Mouse (Mus musculus): Measurements from ENCODE around the gene Rasl10b.

Rasl10b gene

DNA sequence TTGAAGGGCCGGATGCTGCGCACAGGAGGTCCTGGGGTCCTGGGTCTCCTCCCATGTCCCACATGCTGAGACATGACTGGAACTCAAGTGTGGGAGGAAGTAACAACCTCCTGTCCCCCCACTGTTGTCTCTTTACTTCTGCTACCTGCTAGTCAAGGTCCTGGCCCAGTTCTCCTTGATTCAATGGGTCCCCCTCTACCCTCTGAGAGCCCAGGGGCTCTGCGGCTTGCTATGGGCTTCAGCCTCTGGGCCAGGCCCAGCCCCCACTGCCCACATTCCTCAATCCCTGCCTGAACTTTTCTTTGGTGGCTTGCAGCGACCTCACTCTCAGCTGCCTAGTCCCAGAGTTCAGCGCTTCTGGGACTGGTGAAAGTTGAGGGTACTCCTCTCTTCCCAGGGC is 20.4 kb downstream of the Rasl10b start, which contains the start of gene Gas2l2:
Gas2l2 (minus strand) TSS at position 101 of the 400 bp plus-strand sequence.
- DNase-seq (ENCODE audit: low spot score in 2 of 2) = no peak

DNA sequence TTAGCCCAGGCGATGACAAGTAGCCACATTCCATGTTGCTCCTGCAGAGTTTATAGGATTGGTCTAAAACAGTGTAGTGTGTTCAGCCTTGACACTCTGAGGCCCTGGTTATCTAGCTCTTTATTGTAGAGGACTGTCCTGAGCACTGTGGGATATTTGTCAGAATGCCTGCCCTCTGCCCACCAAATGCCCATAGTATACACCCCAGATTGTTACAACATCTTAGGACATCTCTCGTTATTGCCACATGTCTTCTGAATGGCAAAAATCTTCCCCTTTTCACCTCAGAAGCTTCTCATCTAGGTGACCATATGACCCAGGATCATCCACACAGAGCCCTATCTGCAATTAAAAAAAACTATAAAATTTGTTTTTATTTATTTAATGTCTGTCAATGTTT is 23.6 kb downstream of the Rasl10b start:
- DNase-seq (ENCODE audit: low spot score in 2 of 2) = no peak

DNA sequence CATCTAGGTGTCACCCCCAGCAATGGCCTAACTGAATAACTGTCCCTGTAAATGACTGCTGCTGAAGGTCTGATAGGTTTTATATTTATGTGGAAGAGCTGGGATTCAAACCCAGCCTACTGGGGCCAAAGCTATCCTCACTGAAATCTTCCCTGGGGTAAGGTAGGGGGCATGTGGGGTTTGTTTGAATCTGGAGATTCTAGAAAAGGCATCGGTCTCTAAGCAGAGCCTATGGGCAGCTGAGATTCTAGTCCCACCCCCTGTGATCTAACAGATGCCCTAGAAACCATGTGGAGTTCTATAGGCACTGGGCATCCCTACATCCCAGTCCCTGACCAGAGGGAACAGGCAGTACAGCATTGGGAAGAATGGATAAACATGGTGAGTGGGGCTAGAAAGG is 28.4 kb downstream of the Rasl10b start, which contains the start of gene 1700020L24Rik:
1700020L24Rik (plus strand) TSS at position 301 of the 400 bp plus-strand sequence.
- no peak for DNase-seq (ENCODE audit: low spot score in 2 of 2)

DNA sequence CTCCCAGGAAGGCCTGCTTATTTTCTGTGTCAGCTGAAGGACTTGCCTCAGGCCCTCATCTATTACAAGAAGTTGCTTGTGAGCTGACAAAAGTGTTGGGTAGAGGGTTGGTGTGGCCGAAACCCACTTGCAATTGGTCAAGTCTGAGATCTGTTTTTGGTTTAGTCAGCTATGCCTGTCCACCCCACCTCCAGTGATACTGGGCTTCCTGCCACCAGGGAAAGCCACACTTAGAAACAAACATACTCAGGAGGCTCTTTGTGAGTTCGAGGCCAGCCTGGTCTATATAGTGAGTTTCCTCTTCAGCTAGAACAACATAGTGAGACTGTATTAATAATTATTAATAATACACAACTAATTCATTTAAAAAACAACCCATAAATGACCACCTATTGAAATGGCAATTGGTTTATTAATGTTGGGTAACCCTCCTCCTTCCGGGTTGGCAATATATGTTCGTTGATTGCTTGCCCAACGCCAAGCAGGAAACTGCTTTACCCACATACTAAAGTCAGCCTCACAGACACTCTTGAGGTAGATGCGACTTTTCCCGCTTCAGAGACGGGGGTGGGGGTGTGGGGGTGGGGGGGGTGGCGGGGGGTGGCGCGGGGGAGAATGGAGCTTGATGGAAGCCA is 30.6 kb downstream of the Rasl10b start:
- DNase-seq (ENCODE audit: low spot score in 2 of 2) = peak in 1 of 2 experiments; percentile 14

DNA sequence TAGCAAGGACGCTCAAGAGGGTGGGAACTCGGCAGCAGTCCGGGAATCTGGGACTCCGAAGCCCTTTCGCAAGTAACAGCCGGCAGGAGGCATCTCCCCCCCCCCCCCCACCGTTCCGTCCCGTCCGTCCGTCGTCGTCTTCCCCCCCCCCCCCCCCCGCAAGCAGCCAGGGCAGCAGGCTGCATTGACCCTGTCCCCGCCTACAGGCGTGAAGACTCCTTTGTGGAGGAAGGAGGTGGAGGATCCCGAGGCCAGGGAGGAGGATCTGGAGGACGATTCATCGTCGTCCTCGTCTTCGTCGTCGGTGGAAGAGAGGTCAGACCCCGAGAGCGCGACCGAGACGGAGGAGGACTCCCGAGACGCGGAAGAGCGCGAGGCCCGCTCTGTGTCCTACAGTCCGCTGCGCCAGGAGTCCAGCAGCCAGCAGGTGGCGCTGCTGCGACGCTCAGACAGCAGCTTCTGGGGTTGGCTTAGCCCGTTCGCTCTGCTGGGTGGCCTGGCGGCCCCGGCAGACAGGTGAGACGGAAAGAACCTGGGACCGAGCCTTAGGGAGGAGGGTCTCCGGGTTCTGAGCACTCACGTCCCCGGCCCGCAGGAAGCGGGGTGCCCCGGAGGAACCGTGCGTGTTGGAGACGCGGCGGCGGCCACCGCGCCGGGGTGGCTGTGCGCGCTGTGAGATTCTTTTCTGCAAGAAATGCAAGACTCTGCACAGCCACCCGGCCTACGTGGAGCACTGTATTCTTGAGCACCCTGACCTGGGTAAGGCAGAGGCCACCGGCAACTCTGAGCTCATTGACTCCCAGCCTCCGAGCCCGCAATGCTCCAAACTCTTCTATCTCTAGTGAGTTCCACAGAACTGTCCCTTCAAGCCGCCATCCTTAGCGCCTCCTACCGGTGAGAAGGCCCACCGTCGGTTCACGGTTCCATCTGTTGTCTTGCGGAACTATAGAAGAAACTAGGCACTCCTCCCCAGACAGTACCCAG is 31.4 kb downstream of the Rasl10b start:
- peak; percentile 85 to 88 for DNase-seq (ENCODE audit: low spot score in 2 of 2)

DNA sequence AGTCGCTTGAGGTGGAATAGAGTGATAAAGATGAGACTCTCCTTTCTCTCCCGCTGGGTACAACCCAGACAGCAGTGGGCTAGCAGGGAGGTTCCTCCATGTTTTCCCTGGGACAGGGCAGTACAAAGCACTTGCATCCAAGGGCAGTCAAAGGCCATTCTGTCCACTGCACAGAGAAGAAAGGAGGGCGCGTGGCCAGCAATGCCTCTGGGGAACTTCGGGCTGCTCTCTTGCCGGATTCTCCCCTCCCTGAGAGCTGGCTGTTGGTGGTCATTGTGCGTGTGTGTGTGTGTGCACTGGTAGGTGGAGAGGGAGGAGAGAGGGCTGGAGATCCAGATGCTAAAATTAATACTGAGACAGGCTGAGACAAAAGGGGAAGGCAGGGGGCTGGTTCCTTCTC is 32.3 kb downstream of the Rasl10b start:
- DNase-seq (ENCODE audit: low spot score in 2 of 2) = no peak

DNA sequence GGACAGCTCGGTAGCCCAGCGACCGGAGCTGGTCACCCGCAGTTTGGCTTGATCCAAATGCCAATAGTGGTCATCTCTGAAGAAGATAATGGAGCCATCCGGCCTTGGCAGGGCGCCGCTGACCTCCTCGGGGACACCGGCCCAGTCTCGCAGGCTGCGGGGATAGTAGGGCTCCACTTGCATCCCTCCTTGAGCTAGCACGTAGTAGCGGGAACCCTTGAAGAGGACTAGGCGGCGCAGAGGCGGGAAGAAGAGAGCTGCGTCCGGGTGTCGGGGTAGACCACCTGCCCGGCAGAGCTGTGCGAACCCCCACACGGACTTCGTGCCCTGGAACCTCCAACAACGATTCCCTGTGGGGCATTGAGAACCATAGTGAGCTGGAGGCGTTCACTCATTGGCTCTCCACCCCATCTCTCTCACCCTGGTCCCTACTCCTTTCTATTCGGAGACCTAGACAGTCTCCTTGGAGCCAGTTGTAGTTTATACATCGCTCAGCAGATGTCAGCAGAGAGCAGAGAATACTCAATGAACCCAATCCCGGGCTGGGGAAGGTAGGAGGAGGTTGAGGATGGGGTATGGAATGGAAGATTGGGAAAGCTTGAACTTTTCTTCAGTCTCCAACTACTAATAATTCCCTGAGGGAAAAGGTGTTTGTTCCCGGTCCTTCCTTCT is 33.8 kb downstream of the Rasl10b start:
- peak; percentile 36 to 49 for DNase-seq (ENCODE audit: low spot score in 2 of 2)

DNA sequence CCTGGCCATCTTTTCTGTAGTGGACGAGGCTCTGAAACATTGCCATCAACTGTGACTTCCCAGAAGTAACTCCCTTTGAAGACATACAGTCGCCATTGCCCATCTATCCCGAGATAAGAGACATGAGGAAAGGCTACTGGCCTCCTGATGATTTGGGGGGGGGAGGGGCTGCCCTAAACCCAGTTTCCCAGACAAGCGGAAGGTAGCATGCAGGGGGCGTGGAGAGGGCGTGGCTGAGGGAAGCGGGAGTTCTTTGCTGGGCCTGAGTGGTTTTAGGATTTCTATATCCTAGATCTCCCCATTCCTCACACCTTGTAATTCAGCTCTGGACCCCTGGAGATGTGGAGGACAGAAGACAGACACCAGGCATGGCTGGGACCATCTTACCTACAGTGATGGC is 34.9 kb downstream of the Rasl10b start:
- no peak for DNase-seq (ENCODE audit: low spot score in 2 of 2)

DNA sequence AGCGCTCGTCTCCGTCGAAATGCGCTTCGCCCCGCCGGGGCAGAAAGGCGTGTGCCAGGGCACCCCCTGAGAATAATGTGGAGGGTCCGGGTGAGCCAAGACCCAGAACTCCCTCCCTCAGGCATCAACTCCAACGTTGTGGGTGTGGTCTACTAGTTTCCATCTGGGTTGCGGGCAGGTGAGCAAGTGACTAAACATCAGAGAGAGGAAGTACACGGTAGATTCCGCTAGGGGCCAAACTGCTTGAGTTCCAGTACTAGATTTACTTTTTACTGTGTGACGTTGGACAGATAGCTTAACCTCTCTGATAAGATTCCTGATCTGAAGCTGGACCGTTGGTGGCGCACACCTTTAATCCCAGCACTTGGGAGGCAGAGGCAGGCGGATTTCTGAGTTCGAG is 36.1 kb downstream of the Rasl10b start:
- peak; percentile 26 to 27 for DNase-seq (ENCODE audit: low spot score in 2 of 2)

DNA sequence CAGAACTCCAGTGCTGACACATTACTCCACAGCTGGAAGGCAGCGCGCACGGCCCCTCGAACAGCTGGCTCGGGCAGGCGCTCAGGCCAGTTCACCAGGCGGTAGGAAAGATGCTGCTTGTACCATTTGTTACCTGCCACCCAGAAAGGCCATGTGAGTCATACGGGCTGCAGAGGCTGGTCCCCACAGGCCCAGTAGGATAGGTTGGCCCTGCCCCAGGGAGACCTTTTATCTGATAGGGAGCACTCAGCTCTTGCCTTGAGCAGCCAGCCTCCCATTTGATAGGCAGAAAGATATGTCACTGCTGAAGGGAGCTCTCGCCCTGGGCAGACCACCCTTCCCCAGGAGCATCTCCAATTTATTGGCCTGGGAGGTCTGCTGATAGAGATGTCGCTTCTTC is 38.7 kb downstream of the Rasl10b start:
- DNase-seq (ENCODE audit: low spot score in 2 of 2) = no peak

DNA sequence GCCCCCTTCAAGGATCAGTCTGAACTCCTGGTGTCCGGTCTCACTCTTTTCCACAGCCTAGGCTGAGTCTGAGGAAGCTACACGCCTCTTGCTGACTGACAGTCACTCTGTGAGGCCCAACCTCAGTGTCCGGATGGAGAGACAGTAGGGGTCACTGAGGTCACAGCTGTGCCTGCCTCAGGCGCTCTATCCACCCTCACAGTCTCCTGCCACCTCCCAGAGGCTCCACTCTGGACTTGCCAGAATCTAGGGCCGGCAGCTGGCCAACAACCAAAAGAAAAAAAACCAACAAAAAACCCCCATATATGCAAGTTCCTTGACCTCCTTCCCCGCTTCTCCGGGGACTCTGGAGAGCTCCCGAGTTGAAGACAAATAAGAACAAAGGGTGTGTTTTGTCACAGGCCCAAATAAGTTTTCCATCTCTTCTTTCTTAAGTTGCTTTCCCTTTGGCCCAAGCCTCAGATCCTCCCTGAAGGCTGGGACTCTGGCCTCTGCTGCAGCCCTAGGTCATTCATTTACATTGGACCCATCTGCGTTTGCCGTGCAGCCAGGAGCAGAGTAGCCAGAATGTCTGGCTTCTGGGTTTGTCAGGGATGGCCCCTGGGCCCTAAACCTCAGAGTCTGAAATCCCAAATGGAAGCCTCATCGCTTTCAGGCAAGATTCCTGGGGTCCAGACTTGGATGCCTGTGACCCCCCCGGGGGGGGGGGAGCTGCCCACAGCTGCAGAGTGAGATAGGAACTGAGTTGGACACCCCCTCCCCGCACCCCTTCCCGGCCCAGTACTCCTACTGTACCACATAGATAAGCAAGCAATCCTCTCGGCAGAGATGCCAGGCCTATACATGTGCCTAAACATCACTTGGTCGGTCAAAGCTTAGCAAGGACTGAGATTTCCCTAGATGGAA is 39.3 kb downstream of the Rasl10b start:
- no peak for DNase-seq (ENCODE audit: low spot score in 2 of 2)

DNA sequence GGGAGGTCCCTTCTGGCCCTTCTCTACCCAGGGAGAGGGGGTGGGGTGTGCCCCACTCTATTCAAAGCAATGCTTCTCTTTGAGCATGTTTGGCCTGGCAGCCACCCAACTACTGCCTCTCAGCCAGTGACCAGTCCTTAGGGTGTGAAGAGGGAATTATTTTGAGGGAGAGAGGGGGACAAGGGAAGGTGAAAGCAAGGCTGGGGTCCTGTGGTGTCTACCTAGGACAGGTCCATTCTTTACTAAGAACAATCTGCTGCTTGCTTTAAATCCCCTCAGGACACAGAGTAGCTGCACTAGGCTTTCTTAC is 39.9 kb downstream of the Rasl10b start:
- no peak for DNase-seq (ENCODE audit: low spot score in 2 of 2)

DNA sequence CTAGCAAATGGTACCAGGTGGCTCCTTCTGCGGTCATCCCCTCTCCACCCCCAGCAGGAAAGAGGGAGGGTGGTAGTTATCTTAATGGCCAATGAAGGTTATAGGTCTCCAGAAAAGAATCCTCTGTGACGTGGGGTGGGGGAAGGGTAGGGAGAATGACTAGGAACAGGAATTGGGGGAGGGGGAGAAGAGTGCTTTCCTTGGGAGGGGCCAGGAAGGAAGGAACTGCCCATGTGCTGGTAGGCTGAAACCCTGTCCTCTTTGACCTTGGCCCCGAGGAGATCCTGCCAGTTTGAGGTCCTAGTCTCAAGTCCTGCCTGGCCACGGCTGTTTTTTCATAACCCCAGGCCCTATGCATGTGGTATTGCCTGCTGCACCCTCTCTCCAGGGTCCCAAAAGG is 40.4 kb downstream of the Rasl10b start:
- DNase-seq (ENCODE audit: low spot score in 2 of 2) = no peak

DNA sequence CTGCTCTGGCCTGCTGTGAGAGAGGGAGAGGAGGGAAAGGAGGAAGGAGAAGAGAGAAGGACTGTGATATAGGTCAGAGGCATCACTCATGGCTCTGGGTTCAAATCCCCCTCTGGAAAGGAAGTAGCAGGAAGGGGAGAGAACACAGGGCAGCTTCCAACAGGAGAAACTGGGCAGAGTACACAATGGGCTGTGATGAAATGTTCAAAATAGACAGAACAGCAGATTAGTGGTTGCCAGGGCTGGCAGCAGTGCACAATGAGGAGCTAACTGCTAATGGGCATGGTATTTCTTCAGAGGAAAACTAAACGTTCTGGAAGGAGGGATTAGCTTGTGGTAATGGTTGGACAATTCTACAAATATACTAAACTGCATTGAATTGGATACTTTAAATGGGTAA is 41.6 kb downstream of the Rasl10b start:
- DNase-seq (ENCODE audit: low spot score in 2 of 2) = no peak

DNA sequence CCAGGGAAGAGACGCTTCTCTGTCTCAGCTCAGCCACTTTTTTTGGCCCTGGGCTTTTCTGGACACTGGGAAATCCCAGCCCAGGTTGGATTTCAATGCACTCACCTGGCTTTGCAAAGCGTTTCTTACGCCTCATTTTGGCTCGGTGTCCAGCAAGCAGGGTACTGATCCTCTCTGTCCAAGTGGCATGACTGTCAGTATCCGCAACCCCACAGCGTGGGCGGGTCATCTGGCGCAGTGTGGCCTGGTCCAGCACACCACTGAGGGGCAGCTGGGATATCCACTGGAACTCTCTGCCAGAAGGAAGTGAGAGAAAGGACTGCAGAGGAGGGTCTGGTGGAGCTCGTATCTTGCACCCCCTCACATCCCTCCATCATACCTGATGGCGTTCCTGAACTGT is 42.3 kb downstream of the Rasl10b start:
- DNase-seq (ENCODE audit: low spot score in 2 of 2) = no peak

DNA sequence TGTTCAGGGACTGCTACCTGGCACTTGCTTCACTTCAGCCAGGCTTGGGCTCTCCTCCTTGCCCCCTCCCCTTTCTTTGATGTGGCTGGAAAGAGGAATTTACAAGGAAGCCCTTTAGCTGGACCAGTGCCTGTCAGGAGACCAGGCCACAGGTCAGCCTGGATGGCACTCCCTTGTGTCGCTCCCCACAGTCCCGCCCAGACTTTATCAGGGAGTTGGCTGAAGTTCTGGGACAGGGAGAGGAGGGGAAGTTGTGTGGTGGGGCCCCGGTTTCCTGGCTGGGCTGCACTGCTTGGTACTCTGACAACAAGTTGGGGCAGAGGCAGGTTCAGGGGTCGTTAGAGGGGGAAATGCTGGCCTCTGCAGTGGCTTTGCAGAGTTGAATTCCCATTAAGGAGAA is 45.6 kb downstream of the Rasl10b start:
- DNase-seq (ENCODE audit: low spot score in 2 of 2) = no peak

DNA sequence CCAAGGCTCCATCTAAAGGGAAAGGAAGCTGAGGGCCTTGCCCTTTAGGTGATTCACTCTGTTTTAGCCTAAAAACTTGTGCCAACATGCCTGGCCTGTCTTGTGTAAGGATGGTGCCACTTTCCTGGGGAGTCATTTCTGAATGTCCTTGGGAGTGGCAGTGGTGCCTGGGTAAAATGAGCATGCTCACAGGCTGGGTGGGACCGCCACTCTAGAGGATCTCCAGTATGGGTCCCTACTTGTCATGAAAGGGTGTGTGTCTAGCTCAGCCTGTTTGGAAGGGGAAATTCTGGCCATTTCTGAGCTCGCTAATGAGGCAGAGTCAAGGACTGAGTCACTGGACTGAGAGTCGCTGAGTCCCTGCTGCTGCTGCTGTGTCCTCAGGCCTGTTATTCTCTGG is 46.7 kb downstream of the Rasl10b start:
- no peak for DNase-seq (ENCODE audit: low spot score in 2 of 2)

DNA sequence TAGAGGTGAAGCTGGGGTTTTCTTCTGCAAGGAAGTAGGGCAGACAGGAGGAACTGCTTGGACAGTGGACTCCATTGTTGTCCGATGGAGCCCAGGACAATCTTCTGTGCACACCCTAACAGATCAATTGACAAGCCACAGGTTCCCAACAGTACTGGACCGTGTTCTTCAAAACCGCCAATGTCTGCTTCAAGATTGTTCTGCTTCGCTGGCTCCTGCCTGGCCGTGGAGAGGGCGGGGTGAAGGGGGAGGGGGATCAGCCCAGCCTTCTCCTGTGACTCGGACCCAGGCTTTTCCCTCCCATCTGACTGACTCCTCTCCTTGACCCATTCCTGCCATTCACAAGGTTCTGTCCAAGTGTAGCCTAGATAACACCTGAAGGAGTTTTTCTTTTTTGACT is 48.3 kb downstream of the Rasl10b start:
- no peak for DNase-seq (ENCODE audit: low spot score in 2 of 2)

DNA sequence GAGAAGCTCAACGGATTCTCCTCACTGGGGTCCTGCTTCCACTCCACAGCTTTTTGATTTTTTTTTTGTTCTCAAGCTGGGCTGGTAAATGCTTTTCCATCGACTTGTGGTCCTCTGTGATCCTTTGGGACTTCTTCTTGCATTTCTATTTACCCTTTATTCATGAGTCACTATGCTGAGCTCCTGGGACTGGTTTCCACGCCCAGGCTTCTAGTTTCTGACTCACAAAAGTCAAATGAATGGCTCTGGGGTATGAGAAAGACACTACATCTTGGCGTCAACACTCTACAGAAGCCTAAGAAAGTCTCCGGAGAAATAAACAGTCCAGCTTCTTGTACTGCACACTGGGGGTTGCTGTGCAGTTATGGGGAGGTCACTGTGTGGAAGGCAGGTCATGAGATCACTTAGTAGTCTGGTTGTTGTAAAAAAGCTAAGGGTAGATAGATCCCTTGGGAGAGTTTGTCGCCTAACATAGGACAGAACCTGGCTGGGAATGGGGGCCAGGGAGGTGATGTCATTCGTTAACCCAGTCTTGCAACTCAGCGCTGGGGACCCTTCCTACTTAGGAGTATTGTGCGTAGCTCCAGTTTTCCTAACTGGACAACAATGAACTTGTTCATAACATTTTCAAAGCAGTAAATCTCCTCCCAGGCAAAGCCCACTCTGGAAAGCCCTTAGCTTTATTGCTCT is 49.1 kb downstream of the Rasl10b start:
- no peak for DNase-seq (ENCODE audit: low spot score in 2 of 2)

DNA sequence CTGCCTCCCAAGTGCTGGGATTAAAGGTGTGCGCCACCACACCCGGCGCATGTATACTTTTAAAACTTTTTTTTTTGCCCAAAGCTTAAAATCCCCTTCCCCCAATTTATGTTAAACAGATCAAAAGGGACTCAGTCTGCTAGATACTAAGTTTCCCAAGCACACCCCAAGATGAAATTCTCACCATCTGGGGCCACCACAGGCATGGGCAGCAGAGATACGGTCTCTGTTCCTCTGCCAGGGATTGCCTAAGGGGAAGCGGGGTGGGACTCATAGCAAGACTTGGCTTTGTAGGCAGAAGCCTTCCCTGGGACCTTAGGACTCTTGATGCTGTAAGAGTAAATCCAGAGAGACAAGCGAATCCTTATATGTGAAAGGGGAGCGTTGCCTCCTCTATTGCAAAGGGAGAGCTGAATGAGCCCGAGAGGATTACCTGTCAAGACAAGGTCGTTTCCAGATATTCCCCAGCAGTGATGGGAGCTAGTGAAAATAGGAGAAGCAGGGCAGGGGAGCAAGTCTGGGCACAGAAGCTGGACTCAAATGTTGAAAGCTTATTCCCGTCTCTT is 52.6 kb downstream of the Rasl10b start:
- DNase-seq (ENCODE audit: low spot score in 2 of 2) = no peak
